Mouse (Mus musculus): ENCODE data around the gene Mlip. TPM values are rescaled to one million over a fixed set of nuclear protein-coding genes. Genes with fewer than 3 reads are reported as not detected.

The Mlip gene
- polyA plus RNA-seq, 1 experiment from 2014 or later, result 0.32 TPM

DNA sequence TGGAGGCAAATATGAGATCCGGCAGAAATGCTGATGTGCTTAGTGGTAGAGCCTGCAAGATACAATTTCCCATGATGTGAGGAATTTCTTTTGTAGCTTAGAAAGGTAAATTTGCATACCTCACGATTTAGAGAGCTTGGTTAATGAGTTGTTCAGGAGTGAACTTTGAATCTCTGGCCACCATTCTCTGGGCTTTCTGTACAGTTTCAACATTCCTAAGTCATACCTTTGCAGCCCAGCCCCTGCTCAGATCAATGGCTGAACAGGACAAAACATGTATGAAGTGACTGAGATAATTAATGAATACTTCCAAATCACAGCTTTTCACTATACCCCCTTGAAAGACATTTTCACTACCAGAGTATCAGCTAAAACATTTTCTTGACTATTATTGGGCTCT lies 281.1 kb downstream of the Mlip start:
- no peak for ATAC-seq (ENCODE audit: low FRiP score, low TSS enrichment)
- 44% methylated on average over 2 of the region's 2 CpGs for WGBS

DNA sequence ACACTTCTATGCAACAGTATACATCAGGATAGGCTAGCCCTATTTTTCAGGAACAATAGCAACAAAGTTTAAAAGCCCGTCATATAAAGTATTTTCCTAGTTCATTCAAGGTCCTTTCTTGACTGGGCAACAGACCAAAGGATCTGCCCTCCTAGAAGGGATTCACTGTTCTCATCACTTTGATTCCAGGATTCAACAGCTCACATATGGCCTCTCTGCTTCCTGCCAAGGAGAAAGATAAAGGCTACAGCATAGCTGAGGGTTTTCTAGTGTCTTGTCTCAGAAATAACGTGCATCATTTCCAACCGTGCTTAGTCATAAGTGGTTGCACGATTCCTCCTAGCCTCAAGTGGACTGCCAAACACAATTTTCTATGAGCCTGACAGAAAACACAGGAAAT lies 296.2 kb downstream of the Mlip start:
- TF ChIP-seq EP300 (optimal IDR thresholded peaks at IDR 0.05) (no peak), CTCF (IDR thresholded peaks at IDR 0.05; ENCODE audit: low read depth) (no peak)
- no peak for DNase-seq (ENCODE audit: low spot score)
- H3K27ac ChIP-seq (replicated peaks), result no peak overlapping the region
- ATAC-seq (ENCODE audit: low FRiP score, low TSS enrichment), result no peak
- no peak overlapping the region for H3K4me2 ChIP-seq (replicated peaks; ENCODE audit: low read depth)
- H3K4me1 ChIP-seq (replicated peaks; ENCODE audit: control insufficient read depth, insufficient read depth), result no peaks in the 10 kb centered on the region
- no peaks in the 10 kb centered on the region for H3K9me3 ChIP-seq (ENCODE audit: control insufficient read depth, low read length)
- no peaks in the 10 kb centered on the region for H3K36me3 ChIP-seq (ENCODE audit: control insufficient read depth, insufficient read depth, low read length)
- H3K4me3 ChIP-seq (ENCODE audit: low read depth, low read length), result no peak overlapping the region
- no peaks in the 10 kb centered on the region for H3K27me3 ChIP-seq (ENCODE audit: control insufficient read depth, insufficient read depth, low read length)
- no peak overlapping the region for H3K9ac ChIP-seq (ENCODE audit: low read length)
- WGBS, result 71% methylated on average over 4 of the region's 4 CpGs

More for the DNA sequence above, 281.1 kb downstream of the Mlip start:
- Histone ChIP-seq H3K4me1 (replicated peaks; ENCODE audit: control insufficient read depth, insufficient read depth) (no peaks in the 10 kb centered on the region), H3K27ac (replicated peaks) (no peak overlapping the region), H3K27me3 (ENCODE audit: control insufficient read depth, insufficient read depth, low read length) (no peaks in the 10 kb centered on the region), H3K9ac (ENCODE audit: low read length) (no peak overlapping the region), H3K36me3 (ENCODE audit: control insufficient read depth, insufficient read depth, low read length) (no peaks in the 10 kb centered on the region), H3K4me3 (ENCODE audit: low read depth, low read length) (no peak overlapping the region), H3K4me2 (replicated peaks; ENCODE audit: low read depth) (no peak overlapping the region), H3K9me3 (ENCODE audit: control insufficient read depth, low read length) (no peaks in the 10 kb centered on the region)
- no peak for TF ChIP-seq CTCF (IDR thresholded peaks at IDR 0.05; ENCODE audit: low read depth)
- TF ChIP-seq EP300 (optimal IDR thresholded peaks at IDR 0.05), result no peak
- no peak for DNase-seq (ENCODE audit: low spot score)

- Histone ChIP-seq H3K27ac (replicated peaks) (no peak overlapping the region), H3K4me3 (ENCODE audit: low read depth, low read length) (no peak overlapping the region), H3K9me3 (ENCODE audit: control insufficient read depth, low read length) (no peaks in the 10 kb centered on the region), H3K9ac (ENCODE audit: low read length) (no peak overlapping the region), H3K27me3 (ENCODE audit: control insufficient read depth, insufficient read depth, low read length) (no peaks in the 10 kb centered on the region), H3K4me1 (replicated peaks; ENCODE audit: control insufficient read depth, insufficient read depth) (no peaks in the 10 kb centered on the region), H3K4me2 (replicated peaks; ENCODE audit: low read depth) (no peak overlapping the region), H3K36me3 (ENCODE audit: control insufficient read depth, insufficient read depth, low read length) (no peaks in the 10 kb centered on the region)
- TF ChIP-seq EP300 (optimal IDR thresholded peaks at IDR 0.05), result no peak
- TF ChIP-seq CTCF (IDR thresholded peaks at IDR 0.05; ENCODE audit: low read depth), result no peak
- ATAC-seq (ENCODE audit: low FRiP score, low TSS enrichment) (no peak), DNase-seq (ENCODE audit: low spot score) (no peak)
- WGBS, result 81% methylated on average over 9 of the region's 9 CpGs
Observed at GRCm38 (mm10) chr9:77054426-77055193, 298.2 kb downstream of the Mlip start.

Other genes with a start within 250 kb of the Mlip start
- 14.9 and 16.2 TPM in 2 replicates for gene Lrrc1, start 191.9 kb upstream of the Mlip start, polyA plus RNA-seq (2015; fragmentation: Nextera tagmentation; extraction: Ambion mirVana)